Mouse (Mus musculus) heart, embryonic 14.5 days (tissue): ENCODE results near the gene Ggct. TPM values are rescaled to one million over a fixed set of nuclear protein-coding genes. Genes with fewer than 3 reads are reported as not detected.

Experiments
- ATAC-seq: fragments of 200-750 bp; cut with Nextera tagmentation; 2 replicates; pipeline ENCODE4 v1.8.0; 2017; ENCODE audit warnings: low read depth, moderate TSS enrichment; ENCODE audit not compliant: insufficient number of reproducible peaks, insufficient read depth, low FRiP score
- H3K27ac ChIP-seq, 2 experiments: fragments of 200-500 bp in 1 of 2; fragments of 300-500 bp in 1 of 2; sonication (generic) in 1 of 2; replicated peaks in 1 of 2; 2 replicates each; pipeline ENCODE4 v1.5.1; 2012 to 2014; ENCODE audit warnings: low read depth in 2 of 2, low read length in 2 of 2, control low read depth in 1 of 2, mild to moderate bottlenecking in 1 of 2, mixed read lengths in 1 of 2; ENCODE audit not compliant: control insufficient read depth in 1 of 2, insufficient read depth in 1 of 2
- H3K27me3 ChIP-seq: fragments of 300-500 bp; sonication (generic); 2 replicates; pipeline ENCODE4 v1.6.1; 2014; ENCODE audit warnings: mild to moderate bottlenecking, low read length, control low read depth; ENCODE audit not compliant: control insufficient read depth, insufficient read depth
- H3K36me3 ChIP-seq: fragments of 300-500 bp; sonication (generic); 2 replicates; pipeline ENCODE4 v1.6.1; 2014; ENCODE audit warnings: mild to moderate bottlenecking, control low read depth, low read length, mixed read lengths; ENCODE audit not compliant: control insufficient read depth, insufficient read depth
- H3K4me1 ChIP-seq, 2 experiments: fragments of 200-500 bp in 1 of 2; fragments of 300-500 bp in 1 of 2; sonication (generic) in 1 of 2; 2 replicates each; pipeline ENCODE4 v1.6.1; 2012 to 2014; ENCODE audit warnings: low read length in 2 of 2, control low read depth in 1 of 2, mixed read lengths in 1 of 2; ENCODE audit not compliant: control insufficient read depth in 2 of 2, insufficient read depth in 2 of 2
- H3K4me2 ChIP-seq: fragments of 300-500 bp; sonication (generic); 2 replicates; pipeline ENCODE4 v1.6.1; 2014; ENCODE audit warnings: mild to moderate bottlenecking, low read length
- H3K4me3 ChIP-seq, 2 experiments: fragments of 200-500 bp in 1 of 2; fragments of 300-500 bp in 1 of 2; sonication (generic) in 1 of 2; 2 replicates each; pipeline ENCODE4 v1.5.1; 2012 to 2014; ENCODE audit warnings: low read length in 2 of 2, mild to moderate bottlenecking in 2 of 2, control low read depth in 1 of 2, low read depth in 1 of 2, moderate library complexity in 1 of 2; ENCODE audit not compliant: control insufficient read depth in 1 of 2, insufficient read depth in 1 of 2
- H3K9ac ChIP-seq: fragments of 300-500 bp; sonication (generic); 2 replicates; pipeline ENCODE4 v1.6.1; 2014; ENCODE audit warnings: mild to moderate bottlenecking, low read length
- H3K9me3 ChIP-seq: fragments of 300-500 bp; sonication (generic); 2 replicates; pipeline ENCODE4 v1.6.1; 2016; ENCODE audit warnings: low read length, control low read depth; ENCODE audit not compliant: control insufficient read depth
- whole genome bisulfite sequencing: fragments of 180-500 bp; shearing (Covaris S2); extraction: QIAGEN DNeasy Blood & Tissue Kit; methylation state at CpG from one replicate; pipeline ENCODE4 v1.1.7; 2014; 5-methylcytosine and 5-hydroxymethylcytosine counted together
- polyA plus RNA-seq: library from polyadenylated mRNA; unstranded; fragments of >200 nt; fragmentation: Nextera tagmentation; extraction: Ambion mirVana; gene quantifications from 2 replicates; pipeline ENCODE4 v1.2.1, GENCODE M21; 2014

Ggct gene
- polyA plus RNA-seq, 1 experiment from 2014 or later: 6.8 TPM

DNA sequence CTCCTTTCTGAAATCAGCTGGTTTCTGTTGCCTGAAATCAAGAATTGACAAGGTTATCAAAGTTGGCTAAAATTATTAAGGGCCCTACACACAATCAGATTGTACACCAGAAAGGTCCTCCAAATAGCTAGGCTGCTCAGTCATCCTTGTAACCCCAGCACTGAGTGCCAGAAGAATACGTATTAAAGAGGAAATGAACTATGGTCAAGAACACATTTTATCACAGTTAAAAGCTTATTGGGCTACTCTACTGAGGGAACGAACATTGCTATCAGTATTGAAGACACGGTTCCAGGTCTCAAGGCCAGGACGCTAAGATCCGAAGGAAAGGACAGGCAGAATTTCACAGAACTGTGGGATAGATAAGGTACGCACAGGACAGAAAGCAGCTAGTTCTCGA lies 609 bp downstream of the Ggct start:
- Histone ChIP-seq H3K9ac (peak overlapping the region; percentile 70), H3K4me2 (peak overlapping the region; percentile 92), H3K27me3 (no peaks in the 10 kb centered on the region), H3K4me3 (peak overlapping the region; percentile 54 to 62), H3K9me3 (no peaks in the 10 kb centered on the region), H3K27ac (peak overlapping the region in 1 of 2 experiments; percentile 45; a peak in 1 of 4 replicates), H3K36me3 (no peaks in the 10 kb centered on the region), H3K4me1 (0 out of 4 replicates have a peak, but pooled peaks cover 0 to 4% of the 10 kb centered on the region in 2 experiments)
- no peak for ATAC-seq
- WGBS: 5% methylated on average over 7 of the region's 7 CpGs

DNA sequence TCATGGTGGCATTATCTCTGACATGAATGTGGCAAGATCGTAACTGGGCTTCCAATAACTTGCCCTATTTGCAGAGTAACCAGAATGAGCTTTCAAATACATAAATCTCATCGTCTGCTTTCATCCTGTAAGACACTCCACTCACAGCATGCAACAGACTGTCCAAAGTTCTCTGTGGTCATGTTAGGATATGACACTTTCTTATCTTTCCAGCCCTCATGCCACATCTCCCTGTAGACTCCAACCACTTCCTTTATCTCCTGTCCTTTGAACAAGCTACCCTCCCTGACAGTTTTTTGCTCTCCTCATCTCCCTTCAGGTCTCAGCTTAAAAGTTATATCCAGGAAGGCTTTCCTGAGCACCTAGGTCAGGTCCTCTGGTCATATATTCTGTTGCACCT lies 1.6 kb downstream of the Ggct start:
- Histone ChIP-seq H3K27ac (no peak overlapping the region), H3K9ac (no peak overlapping the region), H3K36me3 (no peaks in the 10 kb centered on the region), H3K4me1 (0 out of 4 replicates have a peak, but pooled peaks cover 0 to 4% of the 10 kb centered on the region in 2 experiments), H3K4me2 (no peak overlapping the region), H3K4me3 (no peak overlapping the region), H3K9me3 (no peaks in the 10 kb centered on the region), H3K27me3 (no peaks in the 10 kb centered on the region)
- 72% methylated on average over 2 of the region's 2 CpGs for WGBS
- no peak for ATAC-seq

DNA sequence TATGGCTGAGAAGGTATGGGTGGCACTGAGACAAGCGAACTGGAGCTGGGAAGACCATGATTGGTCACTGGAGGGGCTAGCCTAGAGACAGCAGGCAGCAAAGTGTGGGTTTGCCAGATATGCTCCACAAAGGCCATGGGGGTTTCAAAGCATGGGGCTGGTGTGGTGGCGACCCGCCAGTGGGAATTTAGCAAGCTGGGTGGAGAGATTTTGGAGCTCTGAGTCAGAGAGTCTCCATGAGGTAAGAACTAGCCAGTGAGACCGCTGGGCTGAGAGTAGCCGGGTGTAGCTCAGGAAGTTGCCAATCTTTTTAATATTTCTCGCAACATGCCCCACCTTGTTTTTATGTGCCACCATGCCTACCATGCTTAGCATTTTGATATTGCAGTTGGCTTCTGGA lies 4.6 kb downstream of the Ggct start:
- WGBS: 87% methylated on average over 6 of the region's 6 CpGs
- Histone ChIP-seq H3K4me2 (no peak overlapping the region), H3K4me1 (0 out of 4 replicates have a peak, but pooled peaks cover 0 to 4% of the 10 kb centered on the region in 2 experiments), H3K9ac (no peak overlapping the region), H3K36me3 (no peaks in the 10 kb centered on the region), H3K4me3 (no peak overlapping the region), H3K27ac (no peak overlapping the region), H3K9me3 (no peaks in the 10 kb centered on the region), H3K27me3 (no peaks in the 10 kb centered on the region)
- no peak for ATAC-seq

DNA sequence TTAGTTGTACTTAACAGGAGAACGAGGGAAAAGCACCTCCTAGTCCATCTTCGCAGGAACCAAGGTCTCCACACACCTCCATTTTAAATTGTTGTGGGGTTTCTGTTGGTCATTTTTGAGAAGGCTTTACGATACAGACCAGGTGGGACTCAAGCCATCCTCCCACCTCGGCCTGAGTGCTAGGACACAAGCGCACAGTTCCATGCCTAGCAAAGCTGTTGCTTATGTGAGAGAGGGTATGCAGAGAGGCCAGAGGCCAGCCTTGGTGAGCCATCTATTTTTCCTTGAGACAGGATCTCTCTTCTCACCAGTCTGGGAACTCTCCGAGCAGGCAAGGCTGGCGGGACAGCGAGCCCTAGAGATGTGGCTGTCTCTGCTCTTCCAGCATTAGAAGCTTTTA lies 8.7 kb downstream of the Ggct start:
- ATAC-seq: no peak
- Histone ChIP-seq H3K27me3 (no peaks in the 10 kb centered on the region), H3K36me3 (no peaks in the 10 kb centered on the region), H3K9ac (no peak overlapping the region), H3K4me2 (no peak overlapping the region), H3K9me3 (no peaks in the 10 kb centered on the region), H3K27ac (no peak overlapping the region), H3K4me1 (no peaks in the 10 kb centered on the region), H3K4me3 (no peak overlapping the region)
- 90% methylated on average over 8 of the region's 8 CpGs for WGBS

DNA sequence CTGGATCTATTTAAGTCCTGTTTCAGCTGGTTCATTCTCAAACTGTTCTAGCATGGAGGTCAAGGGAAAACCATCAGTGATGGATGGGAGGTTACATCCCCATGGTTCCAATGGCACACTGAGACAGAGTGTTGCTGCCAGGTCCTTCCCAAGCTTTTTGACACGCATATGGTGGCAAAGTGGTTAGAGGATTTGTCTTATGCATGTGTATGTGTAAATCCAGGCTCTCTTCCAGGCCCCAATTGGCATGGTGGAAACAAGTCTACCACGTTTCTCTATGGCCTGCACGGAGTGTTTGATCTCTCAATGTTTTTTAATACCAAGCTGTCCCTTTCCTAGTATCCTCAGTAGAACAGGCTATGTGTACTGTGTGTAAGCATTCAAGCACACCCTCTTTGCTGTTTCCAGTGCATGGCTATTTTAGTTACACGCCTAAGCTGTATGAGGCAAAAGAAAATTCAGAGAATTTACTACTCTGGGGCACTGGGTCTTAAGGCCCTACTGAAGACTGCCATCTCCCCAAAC lies 9.2 kb downstream of the Ggct start:
- Histone ChIP-seq H3K4me3 (no peak overlapping the region), H3K36me3 (no peaks in the 10 kb centered on the region), H3K4me1 (no peaks in the 10 kb centered on the region), H3K4me2 (no peak overlapping the region), H3K27me3 (no peaks in the 10 kb centered on the region), H3K27ac (no peak overlapping the region), H3K9me3 (no peaks in the 10 kb centered on the region), H3K9ac (no peak overlapping the region)
- ATAC-seq: no peak
- 80% methylated on average over 4 of the region's 4 CpGs for WGBS

DNA sequence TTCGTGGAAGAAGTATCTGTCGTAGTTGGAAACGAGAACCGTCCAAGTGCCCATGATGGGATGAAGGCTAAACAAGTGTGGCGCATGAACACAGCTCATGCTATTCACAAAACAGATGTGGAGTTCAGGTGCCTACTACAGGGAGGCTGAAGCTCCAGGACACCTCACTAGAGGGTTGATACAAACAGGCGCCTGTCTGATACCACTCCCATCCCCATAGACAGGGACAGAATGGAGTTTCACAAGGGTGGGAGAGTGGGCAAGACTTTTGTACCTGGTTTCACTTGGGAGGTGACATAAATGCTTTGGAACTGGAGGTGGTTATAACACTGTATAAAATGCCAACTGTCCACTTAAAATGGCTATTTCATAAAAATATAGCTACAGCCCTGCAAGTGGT lies 13.3 kb downstream of the Ggct start:
- no peak for ATAC-seq
- no peak overlapping the region for H3K27ac ChIP-seq
- 90% methylated on average over 6 of the region's 6 CpGs for WGBS

DNA sequence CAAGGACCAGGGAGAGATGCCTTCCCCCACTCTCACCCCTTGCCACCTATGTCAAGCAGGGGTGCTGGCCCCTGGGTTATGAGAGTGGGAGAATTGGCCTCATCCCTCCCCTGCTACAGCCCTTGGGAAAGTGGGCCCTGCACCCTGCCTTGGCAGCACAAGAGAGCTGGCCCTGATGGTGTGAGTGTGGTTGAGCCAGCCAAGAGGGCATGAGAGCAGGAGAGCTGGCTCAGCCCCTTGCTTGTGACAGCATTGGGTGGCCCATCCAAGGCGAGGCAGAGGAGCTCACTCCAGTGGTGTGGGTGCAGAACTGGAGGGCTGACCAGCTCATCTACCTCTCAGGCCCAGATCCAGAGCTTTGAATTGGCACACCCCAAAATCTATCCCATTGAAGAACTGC lies 17.1 kb downstream of the Ggct start:
- 57% methylated on average over 1 of the region's 1 CpGs for WGBS
- peaks cover 3 to 13% of the 10 kb centered on the region in 2 experiments; a peak in 2 of 4 replicates for H3K4me1 ChIP-seq

More for the DNA sequence above, 13.3 kb downstream of the Ggct start:
- Histone ChIP-seq H3K4me1 (no peaks in the 10 kb centered on the region), H3K27me3 (no peaks in the 10 kb centered on the region; the same call in 1 of the 2 replicates), H3K9me3 (no peaks in the 10 kb centered on the region), H3K9ac (no peak overlapping the region), H3K4me2 (no peak overlapping the region), H3K36me3 (no peaks in the 10 kb centered on the region), H3K4me3 (no peak overlapping the region)

DNA sequence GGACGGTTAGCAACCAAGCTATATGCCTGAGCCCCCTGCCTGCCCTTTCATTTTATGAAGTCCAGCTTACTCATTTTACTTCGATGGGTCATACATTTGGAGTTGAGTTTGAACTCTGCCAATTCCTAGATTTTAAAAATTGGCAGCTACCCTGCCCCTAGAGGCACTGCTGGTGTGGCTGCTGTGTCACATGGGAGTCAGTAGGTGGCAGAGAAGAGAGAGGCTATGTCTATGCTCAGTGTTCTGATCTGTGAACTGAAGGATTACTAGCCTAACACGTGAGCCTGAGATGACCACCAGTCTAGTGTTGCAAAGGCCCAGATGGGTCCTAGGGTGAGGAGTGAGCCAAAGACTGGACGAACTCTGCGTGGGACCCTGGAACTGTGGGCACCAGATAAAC lies 18.2 kb downstream of the Ggct start:
- Histone ChIP-seq H3K4me2 (no peak overlapping the region), H3K36me3 (no peaks in the 10 kb centered on the region), H3K4me1 (peaks cover 3 to 13% of the 10 kb centered on the region in 2 experiments; a peak in 2 of 4 replicates), H3K4me3 (no peak overlapping the region), H3K9me3 (no peaks in the 10 kb centered on the region), H3K27me3 (no peaks in the 10 kb centered on the region; the same call in 1 of the 2 replicates), H3K27ac (no peak overlapping the region), H3K9ac (no peak overlapping the region)
- WGBS: 61% methylated on average over 5 of the region's 5 CpGs
- ATAC-seq: no peak

More for the DNA sequence above, 17.1 kb downstream of the Ggct start:
- no peaks in the 10 kb centered on the region; the same call in 1 of the 2 replicates for H3K27me3 ChIP-seq
- H3K36me3 ChIP-seq: no peaks in the 10 kb centered on the region
- no peaks in the 10 kb centered on the region for H3K9me3 ChIP-seq
- no peak overlapping the region for H3K4me2 ChIP-seq
- H3K9ac ChIP-seq: no peak overlapping the region
- no peak overlapping the region for H3K27ac ChIP-seq
- no peak for ATAC-seq
- no peak overlapping the region for H3K4me3 ChIP-seq
